Mouse (Mus musculus): ENCODE measurements around the gene S100a8. TPM values are rescaled to one million over a fixed set of nuclear protein-coding genes. Genes with fewer than 3 reads are reported as not detected.
A peak's percentile ranks its signal among the peaks of the same experiment; 100 is the strongest.

The S100a8 gene
- polyA plus RNA-seq, 1 experiment from 2014 or later, result 7.4 TPM

DNA sequence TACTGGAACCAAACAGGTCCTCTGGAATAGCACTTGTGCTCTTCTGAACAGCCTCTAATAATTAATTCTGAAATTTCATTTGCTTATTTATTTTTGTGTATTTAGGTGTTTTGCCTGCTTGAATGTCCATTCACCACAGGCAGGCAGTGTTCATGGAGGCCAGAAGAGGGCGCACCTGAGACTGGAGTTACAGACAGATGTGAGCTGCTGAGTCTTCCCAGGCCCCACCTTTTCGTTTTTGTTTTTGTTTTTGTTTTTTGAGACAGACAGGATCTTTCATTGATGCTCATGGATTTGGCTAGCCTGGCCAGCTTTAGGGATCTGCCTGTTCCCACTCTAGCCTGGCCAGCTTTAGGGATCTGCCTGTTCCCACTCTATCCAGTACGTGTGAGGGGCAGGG is 24.6 kb upstream of the S100a8 start:
- 48% methylated on average over 3 of the region's 3 CpGs for WGBS
- H3K9ac ChIP-seq, result no peak overlapping the region
- no peak for ATAC-seq (ENCODE audit: low FRiP score, low read depth)

DNA sequence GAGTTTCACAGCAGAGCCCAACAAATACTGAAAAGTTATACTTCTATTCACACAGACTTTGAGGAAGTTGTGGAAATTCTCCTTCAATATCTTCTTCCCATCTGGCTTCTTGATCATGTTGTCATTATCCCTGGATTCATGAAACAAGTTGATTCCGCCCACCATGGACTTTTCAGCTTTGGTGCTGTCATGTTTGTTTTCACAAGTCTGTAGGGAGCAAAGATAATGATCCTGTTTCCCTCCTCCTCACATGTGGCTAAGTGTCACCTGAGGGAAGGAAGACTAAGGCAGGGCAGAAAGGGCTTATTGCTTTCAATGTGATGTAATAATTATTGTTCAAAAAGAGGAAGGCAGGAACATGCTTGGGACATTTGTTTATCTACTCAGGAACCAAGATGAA is 21.5 kb upstream of the S100a8 start:
- Histone ChIP-seq H3K4me2 (no peak overlapping the region), H3K27ac (replicated peaks) (no peak overlapping the region), H3K9ac (no peak overlapping the region), H3K4me1 (replicated peaks) (no peaks in the 10 kb centered on the region), H3K36me3 (no peaks in the 10 kb centered on the region), H3K9me3 (no peaks in the 10 kb centered on the region), H3K27me3 (no peaks in the 10 kb centered on the region), H3K4me3 (no peak overlapping the region)
- whole genome bisulfite sequencing, result 83% methylated on average over 1 of the region's 1 CpGs
- ATAC-seq (ENCODE audit: low FRiP score, low read depth), result no peak

More for the DNA sequence above, 24.6 kb upstream of the S100a8 start:
- H3K9me3 ChIP-seq, result no peaks in the 10 kb centered on the region
- H3K4me3 ChIP-seq, result no peak overlapping the region
- no peaks in the 10 kb centered on the region for H3K36me3 ChIP-seq
- H3K27ac ChIP-seq (replicated peaks), result no peak overlapping the region
- no peaks in the 10 kb centered on the region for H3K27me3 ChIP-seq
- H3K4me1 ChIP-seq (replicated peaks), result no peaks in the 10 kb centered on the region
- H3K4me2 ChIP-seq, result no peak overlapping the region

DNA sequence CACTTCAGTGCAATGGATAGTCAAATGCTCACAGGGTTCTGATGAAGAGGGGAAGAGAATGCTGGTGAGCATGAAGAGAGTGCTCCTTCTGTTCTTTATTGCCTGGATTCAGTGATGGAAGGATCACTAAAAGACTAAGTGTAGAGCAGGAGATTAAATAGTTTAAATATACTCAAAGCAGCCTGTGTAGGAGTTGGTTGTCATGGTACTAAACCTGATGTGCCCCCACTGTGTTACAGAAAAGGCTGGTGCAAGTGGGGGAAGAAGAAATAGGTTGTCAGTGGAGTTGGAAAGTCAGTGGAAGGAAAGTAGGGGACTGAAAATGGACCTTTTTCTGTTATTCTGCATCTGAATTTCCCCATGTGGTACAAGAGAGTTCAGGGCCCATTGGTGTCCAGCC is 19.8 kb upstream of the S100a8 start:
- H3K4me2 ChIP-seq, result no peak overlapping the region
- H3K27ac ChIP-seq (replicated peaks), result no peak overlapping the region
- H3K4me3 ChIP-seq, result no peak overlapping the region
- no peaks in the 10 kb centered on the region for H3K27me3 ChIP-seq
- H3K36me3 ChIP-seq, result no peaks in the 10 kb centered on the region
- no peaks in the 10 kb centered on the region for H3K9me3 ChIP-seq
- no peaks in the 10 kb centered on the region for H3K4me1 ChIP-seq (replicated peaks)
- no peak overlapping the region for H3K9ac ChIP-seq
- no peak for ATAC-seq (ENCODE audit: low FRiP score, low read depth)

DNA sequence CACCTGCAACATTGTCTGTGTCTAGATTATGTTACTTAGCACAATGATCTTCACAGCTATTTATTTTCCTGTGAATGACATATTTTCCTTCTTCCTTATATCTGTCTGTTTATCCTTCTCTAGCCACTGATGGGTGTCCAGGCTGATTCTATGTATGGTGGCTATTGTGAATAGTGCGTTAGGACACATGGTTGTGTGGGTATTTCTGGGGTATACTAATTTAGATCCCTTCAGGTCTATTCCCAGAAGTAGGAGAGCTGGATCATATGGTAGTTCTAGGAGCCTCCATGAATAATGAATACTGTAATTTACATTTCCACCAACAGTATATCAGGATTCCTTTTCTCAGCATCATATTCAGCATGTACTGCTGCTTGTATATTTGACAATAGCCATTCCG is 18.9 kb upstream of the S100a8 start:
- H3K4me2 ChIP-seq, result no peak overlapping the region
- no peak overlapping the region for H3K4me3 ChIP-seq
- ATAC-seq (ENCODE audit: low FRiP score, low read depth), result no peak
- no peaks in the 10 kb centered on the region for H3K36me3 ChIP-seq
- H3K27me3 ChIP-seq, result no peaks in the 10 kb centered on the region
- H3K9me3 ChIP-seq, result no peaks in the 10 kb centered on the region
- H3K27ac ChIP-seq (replicated peaks), result no peak overlapping the region
- no peaks in the 10 kb centered on the region for H3K4me1 ChIP-seq (replicated peaks)
- H3K9ac ChIP-seq, result no peak overlapping the region
- WGBS, result 81% methylated on average over 2 of the region's 2 CpGs

DNA sequence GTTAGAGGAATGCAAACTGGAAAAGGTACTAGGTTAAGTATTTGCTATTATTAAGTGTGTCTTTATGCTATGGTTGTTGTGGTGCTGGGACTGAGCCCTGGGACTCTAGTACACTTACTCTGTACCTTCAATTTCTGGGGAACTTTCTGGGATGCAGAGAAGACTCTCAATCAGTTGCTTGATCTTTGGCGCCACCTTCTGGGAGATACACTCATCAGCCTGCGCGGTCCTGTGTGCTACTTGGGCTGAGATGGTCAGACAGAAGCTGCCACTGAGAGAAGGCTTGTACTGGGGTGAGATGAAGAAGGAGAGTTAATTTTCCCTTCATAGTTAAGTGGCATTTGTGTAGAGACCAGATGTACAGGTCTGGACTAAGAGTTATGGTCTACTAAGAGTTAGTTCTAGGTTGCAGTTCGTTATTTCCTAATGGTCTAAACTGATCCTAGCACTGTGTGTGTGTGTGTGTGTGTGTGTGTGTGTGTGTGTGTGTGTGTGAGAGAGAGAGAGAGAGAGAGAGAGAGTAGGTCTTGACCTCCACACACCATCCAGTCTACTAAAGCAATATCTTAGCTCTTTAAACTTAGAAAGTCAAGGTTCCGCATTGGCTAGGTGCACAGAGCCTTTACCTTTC is 15.8 kb upstream of the S100a8 start:
- H3K9me3 ChIP-seq, result no peaks in the 10 kb centered on the region
- no peak overlapping the region for H3K9ac ChIP-seq
- H3K4me3 ChIP-seq, result no peak overlapping the region
- WGBS, result 35% methylated on average over 5 of the region's 5 CpGs
- H3K36me3 ChIP-seq, result no peaks in the 10 kb centered on the region
- no peaks in the 10 kb centered on the region for H3K27me3 ChIP-seq
- no peak overlapping the region for H3K4me2 ChIP-seq
- no peaks in the 10 kb centered on the region for H3K4me1 ChIP-seq (replicated peaks)
- H3K27ac ChIP-seq (replicated peaks), result no peak overlapping the region
- ATAC-seq (ENCODE audit: low FRiP score, low read depth), result peak; percentile 93

DNA sequence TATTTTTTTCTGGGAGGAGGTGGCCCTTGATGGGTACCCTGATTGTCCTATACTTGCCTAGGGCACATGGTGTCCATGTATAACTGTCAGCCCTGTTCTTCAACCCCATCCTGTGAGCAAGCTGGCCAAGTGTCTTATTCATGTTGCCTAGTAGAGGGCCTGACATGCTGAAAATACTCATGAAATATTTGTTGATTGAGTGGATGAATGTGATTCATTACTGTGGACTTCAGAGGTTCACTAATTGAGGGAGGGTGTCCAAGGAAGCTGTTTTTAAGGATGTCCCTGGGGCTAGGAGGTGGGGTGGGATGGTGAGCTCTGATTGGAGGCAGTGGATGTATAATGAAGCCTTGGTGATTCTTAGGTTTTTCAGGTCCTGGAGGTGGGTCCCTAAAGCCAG is 15.1 kb upstream of the S100a8 start, which contains the start of gene S100a7a:
TSS of gene S100a7a (plus strand) at position 301 of the 400 bp plus-strand sequence.
- ATAC-seq (ENCODE audit: low FRiP score, low read depth), result no peak
- H3K36me3 ChIP-seq, result no peaks in the 10 kb centered on the region
- H3K4me3 ChIP-seq, result no peak within 1 kb of the TSS
- no peak within 1 kb of the TSS for H3K4me2 ChIP-seq
- H3K27ac ChIP-seq (replicated peaks), result no peak within 1 kb of the TSS
- H3K4me1 ChIP-seq (replicated peaks), result no peaks in the 10 kb centered on the region
- no peaks in the 10 kb centered on the region for H3K9me3 ChIP-seq
- no peaks in the 10 kb centered on the region for H3K27me3 ChIP-seq
- no peak within 1 kb of the TSS for H3K9ac ChIP-seq

GRCm38 (mm10) chr3:90657405-90657804 is 11.4 kb upstream of the S100a8 start:
- Histone ChIP-seq H3K27ac (replicated peaks) (no peak overlapping the region), H3K9ac (no peak overlapping the region), H3K4me2 (no peak overlapping the region), H3K4me3 (no peak overlapping the region), H3K9me3 (no peaks in the 10 kb centered on the region), H3K36me3 (no peaks in the 10 kb centered on the region), H3K4me1 (replicated peaks) (no peaks in the 10 kb centered on the region), H3K27me3 (no peaks in the 10 kb centered on the region)
- WGBS, result 77% methylated on average over 4 of the region's 4 CpGs
- no peak for ATAC-seq (ENCODE audit: low FRiP score, low read depth)

DNA sequence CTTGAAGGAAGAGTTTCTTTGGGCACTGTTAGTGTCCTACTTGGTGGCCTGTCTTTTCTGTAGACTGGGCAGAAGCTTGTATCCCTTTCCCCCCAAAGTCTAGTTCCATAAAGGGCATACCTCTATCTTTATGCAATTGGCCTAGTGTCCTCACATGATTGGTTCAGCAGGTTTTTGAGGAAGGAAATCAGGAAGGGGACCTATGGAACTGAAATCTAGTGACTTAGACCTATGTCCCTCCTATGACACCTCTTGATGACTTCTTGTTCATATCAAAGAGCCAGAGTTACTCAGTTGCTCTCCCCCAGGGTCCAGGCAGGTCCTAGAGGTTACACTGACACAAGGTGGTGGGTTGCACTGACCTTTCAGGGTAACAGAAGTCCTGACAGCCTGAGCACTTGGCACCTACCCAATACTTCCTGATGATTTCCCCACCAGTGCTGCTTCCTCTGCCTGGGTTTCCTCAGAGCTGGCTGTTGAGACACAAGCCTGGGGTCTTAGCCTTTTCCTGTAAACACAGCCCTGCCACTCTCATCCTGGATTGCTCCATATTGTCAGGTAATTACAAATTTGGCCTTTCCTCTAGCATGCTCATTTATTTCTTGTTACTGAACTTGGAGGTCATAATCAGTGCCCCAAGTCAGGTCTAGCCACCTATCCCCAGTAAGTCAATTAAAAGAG is 9.3 kb upstream of the S100a8 start:
- Histone ChIP-seq H3K27me3 (no peaks in the 10 kb centered on the region), H3K9me3 (no peaks in the 10 kb centered on the region), H3K4me2 (no peak overlapping the region), H3K4me1 (replicated peaks) (no peaks in the 10 kb centered on the region), H3K36me3 (no peaks in the 10 kb centered on the region), H3K4me3 (no peak overlapping the region), H3K9ac (no peak overlapping the region), H3K27ac (replicated peaks) (no peak overlapping the region)
- ATAC-seq (ENCODE audit: low FRiP score, low read depth), result no peak

DNA sequence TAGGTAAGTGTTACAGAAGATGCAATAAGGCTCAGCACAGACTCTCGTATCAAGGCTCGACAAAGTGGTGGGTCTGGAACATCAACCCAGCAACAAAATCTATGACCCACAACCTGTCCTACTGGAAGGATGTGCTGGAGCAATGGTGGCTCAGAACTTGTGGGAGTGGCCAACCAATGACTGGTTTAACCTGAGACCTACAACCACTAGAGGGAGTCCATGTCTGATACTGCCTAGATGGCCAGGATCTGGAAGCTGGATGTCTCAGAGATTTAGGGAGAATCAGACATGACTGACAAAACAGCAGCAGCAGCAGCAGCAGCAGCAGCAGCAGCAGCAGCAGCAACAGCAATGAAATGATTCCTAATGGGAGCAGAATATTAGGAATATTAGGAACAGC is 4.6 kb upstream of the S100a8 start:
- ATAC-seq (ENCODE audit: low FRiP score, low read depth), result no peak
- no peak overlapping the region for H3K27ac ChIP-seq (replicated peaks)
- H3K4me1 ChIP-seq (replicated peaks), result no peaks in the 10 kb centered on the region
- H3K9me3 ChIP-seq, result no peaks in the 10 kb centered on the region
- H3K36me3 ChIP-seq, result no peaks in the 10 kb centered on the region
- H3K9ac ChIP-seq, result no peak overlapping the region
- WGBS, result 94% methylated on average over 2 of the region's 2 CpGs
- H3K4me2 ChIP-seq, result no peak overlapping the region
- no peaks in the 10 kb centered on the region for H3K27me3 ChIP-seq
- H3K4me3 ChIP-seq, result no peak overlapping the region

GRCm38 (mm10) chr3:90678656-90679055 is 9.9 kb downstream of the S100a8 start:
- 65% methylated on average over 3 of the region's 3 CpGs for WGBS
- no peaks in the 10 kb centered on the region for H3K36me3 ChIP-seq
- H3K9ac ChIP-seq, result no peak overlapping the region
- H3K27ac ChIP-seq (replicated peaks), result no peak overlapping the region
- no peaks in the 10 kb centered on the region for H3K4me1 ChIP-seq (replicated peaks)
- no peak overlapping the region for H3K4me2 ChIP-seq
- ATAC-seq (ENCODE audit: low FRiP score, low read depth), result no peak
- no peaks in the 10 kb centered on the region for H3K9me3 ChIP-seq
- H3K4me3 ChIP-seq, result no peak overlapping the region
- no peaks in the 10 kb centered on the region for H3K27me3 ChIP-seq

DNA sequence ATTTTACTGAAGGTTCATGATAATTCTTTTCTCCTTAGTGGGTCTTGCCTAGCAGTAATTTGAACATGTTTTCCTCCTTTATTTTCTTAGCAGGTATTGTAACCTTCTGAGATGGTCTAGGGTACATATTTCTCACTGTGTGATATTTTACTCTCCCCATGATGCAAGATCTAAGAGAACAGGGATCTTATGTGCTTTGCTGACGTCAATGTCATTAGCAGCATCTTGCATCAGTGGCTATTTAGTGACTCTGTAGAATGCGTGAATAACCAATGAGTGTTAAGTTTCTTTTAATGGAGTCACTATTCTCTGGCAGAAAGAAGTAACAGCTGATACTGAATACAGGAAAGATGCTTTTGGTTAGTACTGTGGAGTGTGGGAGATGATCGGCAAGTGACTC is 15.2 kb downstream of the S100a8 start:
- H3K9me3 ChIP-seq, result no peaks in the 10 kb centered on the region
- WGBS, result 87% methylated on average over 3 of the region's 3 CpGs
- no peaks in the 10 kb centered on the region for H3K27me3 ChIP-seq
- no peak overlapping the region for H3K9ac ChIP-seq
- H3K36me3 ChIP-seq, result no peaks in the 10 kb centered on the region
- H3K27ac ChIP-seq (replicated peaks), result no peak overlapping the region
- ATAC-seq (ENCODE audit: low FRiP score, low read depth), result no peak
- no peak overlapping the region for H3K4me2 ChIP-seq
- no peaks in the 10 kb centered on the region for H3K4me1 ChIP-seq (replicated peaks)
- H3K4me3 ChIP-seq, result no peak overlapping the region

- no peak for ATAC-seq (ENCODE audit: low FRiP score, low read depth)
- Histone ChIP-seq H3K4me2 (no peak overlapping the region), H3K4me1 (replicated peaks) (no peaks in the 10 kb centered on the region), H3K27ac (replicated peaks) (no peak overlapping the region), H3K9me3 (no peaks in the 10 kb centered on the region), H3K27me3 (no peaks in the 10 kb centered on the region), H3K9ac (no peak overlapping the region), H3K4me3 (no peak overlapping the region), H3K36me3 (no peaks in the 10 kb centered on the region)
- 86% methylated on average over 2 of the region's 2 CpGs for WGBS
These were observed 18.1 kb downstream of the S100a8 start for GRCm38 (mm10) chr3:90686835-90687234.

DNA sequence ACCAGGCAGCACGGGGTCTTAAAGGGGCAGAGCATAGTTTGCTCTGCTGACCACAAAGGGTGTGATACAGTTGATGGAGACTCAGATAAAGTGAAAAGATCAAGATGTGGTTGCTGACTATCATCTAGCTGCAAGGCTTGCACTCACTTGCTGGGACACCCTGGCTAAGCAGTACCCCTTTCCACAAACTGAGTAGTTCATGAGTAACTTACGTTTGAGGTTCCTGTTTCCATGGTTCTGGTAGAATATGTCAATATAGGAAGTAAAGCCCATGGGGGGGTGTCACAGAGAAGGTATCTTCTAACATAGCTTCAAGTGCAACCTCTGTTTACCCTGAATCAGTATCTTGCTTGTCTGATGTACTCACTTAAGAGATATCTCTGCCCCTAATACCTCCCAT is 24.7 kb downstream of the S100a8 start:
- Histone ChIP-seq H3K4me3 (no peak overlapping the region), H3K9me3 (no peaks in the 10 kb centered on the region), H3K4me2 (no peak overlapping the region), H3K9ac (no peak overlapping the region), H3K4me1 (replicated peaks) (no peaks in the 10 kb centered on the region), H3K27me3 (no peaks in the 10 kb centered on the region), H3K27ac (replicated peaks) (no peak overlapping the region), H3K36me3 (no peaks in the 10 kb centered on the region)
- no peak for ATAC-seq (ENCODE audit: low FRiP score, low read depth)
- WGBS, result 78% methylated on average over 2 of the region's 2 CpGs
